Mouse (Mus musculus): ENCODE results near the gene Wnk2. TPM values are rescaled to one million over a fixed set of nuclear protein-coding genes. Genes with fewer than 3 reads are reported as not detected.

Wnk2 gene
- total RNA-seq, 2 experiments from 2014 or later, result 10.1 to 10.5 TPM

DNA sequence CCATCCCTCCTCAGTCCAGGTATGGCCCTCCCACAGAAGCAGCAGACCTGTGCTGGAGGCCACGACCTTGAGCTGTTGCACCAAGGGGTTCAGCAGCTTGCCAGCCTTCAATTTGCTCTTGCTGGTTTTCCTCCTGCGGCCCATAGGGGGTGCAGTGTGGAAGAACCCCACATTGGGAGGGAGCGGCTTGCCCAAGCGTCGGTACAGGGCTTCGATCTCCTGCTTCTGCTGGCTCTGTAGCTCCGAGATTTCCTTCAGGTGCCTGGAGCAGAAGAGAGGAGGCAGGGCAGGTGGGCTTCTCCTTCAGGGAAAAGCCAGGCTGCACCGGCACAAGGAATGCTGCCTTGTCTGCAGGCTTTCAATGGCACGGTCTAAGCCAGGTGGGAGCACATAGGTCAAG lies 95.3 kb downstream of the Wnk2 start:
- DNase-seq (ENCODE audit: low spot score in 2 of 2), result no peak

DNA sequence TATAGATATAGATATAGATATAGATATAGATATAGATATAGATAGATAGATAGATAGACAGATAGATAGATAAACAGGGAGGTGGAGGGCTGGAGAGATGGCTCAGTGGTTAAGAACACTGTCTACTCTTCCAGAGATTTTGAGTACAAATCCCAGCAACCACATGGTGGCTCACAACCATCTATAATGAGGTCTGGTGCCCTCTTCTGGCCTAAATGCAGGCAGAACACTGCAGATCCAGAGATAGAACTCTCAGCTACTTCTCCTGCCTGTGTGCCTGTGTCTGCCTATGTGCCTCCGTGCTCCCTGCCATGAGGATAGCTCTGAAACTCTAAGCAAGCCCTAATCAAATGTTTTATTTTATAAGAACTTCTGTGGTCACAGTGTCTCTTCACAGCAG lies 100.4 kb downstream of the Wnk2 start:
- no peak for DNase-seq (ENCODE audit: low spot score in 2 of 2)

- no peak for DNase-seq (ENCODE audit: low spot score in 2 of 2)
These were observed 103.7 kb downstream of the Wnk2 start for GRCm38 (mm10) chr13:49044145-49044561.

GRCm38 (mm10) chr13:49042371-49042770 lies 105.4 kb downstream of the Wnk2 start:
- no peak for DNase-seq (ENCODE audit: low spot score in 2 of 2)

DNA sequence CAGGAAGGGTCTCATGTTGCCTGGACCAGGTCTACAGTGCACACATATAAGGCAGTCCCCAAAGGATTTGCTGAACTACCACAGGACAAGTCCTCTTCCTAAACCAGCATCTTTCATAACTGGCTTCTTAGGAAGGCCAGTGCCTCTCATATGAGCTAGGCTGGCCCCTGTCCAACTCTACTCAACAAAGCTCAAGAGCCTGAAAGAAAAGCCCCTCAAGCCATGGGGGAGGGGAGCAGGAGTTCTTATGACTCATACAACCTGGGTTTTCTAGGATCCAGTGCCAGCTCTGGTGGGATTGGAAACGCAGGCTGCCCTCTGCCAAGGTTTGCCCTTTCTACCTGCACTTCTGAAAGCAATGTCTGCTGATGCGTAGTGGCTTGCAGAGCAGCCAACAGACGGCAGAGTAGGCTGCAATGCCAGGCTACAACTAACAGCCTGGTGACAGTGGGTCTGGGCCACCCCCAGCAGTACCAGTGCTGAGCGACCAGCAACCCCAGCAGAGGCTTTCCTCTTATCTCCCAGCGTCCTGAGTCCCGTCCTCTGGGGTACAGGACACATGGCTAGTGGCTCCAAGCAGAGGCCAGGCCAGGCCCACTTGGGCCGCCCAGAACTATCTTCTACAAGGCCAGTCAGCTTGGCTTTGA lies 110.8 kb downstream of the Wnk2 start:
- DNase-seq (ENCODE audit: low spot score in 2 of 2), result no peak

DNA sequence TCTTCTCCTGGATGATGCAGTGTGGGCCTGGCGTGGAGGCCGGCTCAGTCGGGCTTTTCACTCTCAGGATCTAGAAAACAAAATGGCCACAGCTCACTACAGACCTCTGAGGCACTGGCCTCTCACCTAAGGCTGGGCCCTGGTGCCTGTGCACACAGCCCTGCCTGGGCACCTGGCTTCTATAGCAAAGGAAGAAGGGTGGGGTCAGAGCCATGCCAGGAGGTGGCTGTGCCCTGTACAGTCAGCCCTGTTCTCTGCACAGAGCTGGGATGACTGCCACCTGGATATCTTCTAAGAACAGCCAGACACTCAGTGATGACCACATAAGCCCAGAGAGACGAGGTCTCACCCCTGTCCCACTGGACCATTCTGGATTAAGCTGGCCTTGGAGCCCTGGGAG lies 111.4 kb downstream of the Wnk2 start:
- DNase-seq (ENCODE audit: low spot score in 2 of 2), result no peak

GRCm38 (mm10) chr13:49031029-49031428 lies 116.8 kb downstream of the Wnk2 start:
- DNase-seq (ENCODE audit: low spot score in 2 of 2), result no peak

GRCm38 (mm10) chr13:49028757-49029539 lies 118.9 kb downstream of the Wnk2 start:
- no peak for DNase-seq (ENCODE audit: low spot score in 2 of 2)

GRCm38 (mm10) chr13:49027057-49027456 lies 120.8 kb downstream of the Wnk2 start:
- no peak for DNase-seq (ENCODE audit: low spot score in 2 of 2)

DNA sequence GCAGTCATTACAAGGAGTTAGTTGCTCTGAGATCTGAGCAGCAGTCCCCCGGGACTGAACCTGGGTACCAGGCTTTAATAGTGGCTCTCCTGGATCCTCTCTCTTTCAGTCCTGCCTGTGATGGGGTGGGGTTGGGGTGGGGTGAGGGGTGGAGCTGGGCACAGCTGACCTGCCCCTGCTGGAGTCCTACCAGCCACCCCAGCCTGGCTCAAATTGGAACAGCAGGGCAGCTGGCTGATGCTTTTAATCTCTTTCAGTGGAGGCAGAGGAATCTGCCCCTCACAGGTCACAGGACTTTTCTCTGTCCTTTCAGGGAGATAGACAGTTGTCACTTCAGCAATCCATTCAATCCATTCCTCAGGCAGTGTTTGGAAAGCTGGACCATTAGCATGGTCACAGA lies 122.3 kb downstream of the Wnk2 start:
- no peak for DNase-seq (ENCODE audit: low spot score in 2 of 2)

DNA sequence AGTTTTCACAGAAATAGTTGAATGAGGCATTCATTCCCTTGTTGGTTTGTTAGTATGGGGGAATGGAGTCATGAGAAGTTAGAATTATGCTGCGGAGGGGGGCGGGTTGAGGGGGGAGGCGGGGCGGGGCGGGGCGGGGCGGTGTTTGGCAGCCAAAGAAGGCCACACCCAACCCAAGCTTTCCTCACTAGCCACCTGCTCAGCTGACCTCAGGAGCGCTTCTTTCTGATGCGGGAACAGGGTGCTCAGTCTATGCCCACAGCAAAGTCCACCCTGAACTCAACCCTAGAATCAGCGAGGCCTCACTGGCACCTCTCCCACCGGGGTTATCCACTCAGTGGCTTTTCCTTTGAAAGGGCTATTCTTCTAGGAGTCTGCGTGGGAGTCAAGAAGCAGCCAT lies 123.1 kb downstream of the Wnk2 start:
- no peak for DNase-seq (ENCODE audit: low spot score in 2 of 2)

- DNase-seq (ENCODE audit: low spot score in 2 of 2), result no peak
These were observed 126.1 kb downstream of the Wnk2 start for GRCm38 (mm10) chr13:49021693-49022092.

- no peak for DNase-seq (ENCODE audit: low spot score in 2 of 2)
These were observed 127.7 kb downstream of the Wnk2 start for GRCm38 (mm10) chr13:49020152-49020551.

- no peak for DNase-seq (ENCODE audit: low spot score in 2 of 2)
These were observed 130.4 kb downstream of the Wnk2 start for GRCm38 (mm10) chr13:49017375-49017774.

GRCm38 (mm10) chr13:49016311-49016761 lies 131.5 kb downstream of the Wnk2 start:
- DNase-seq (ENCODE audit: low spot score in 2 of 2), result no peak

- no peak for DNase-seq (ENCODE audit: low spot score in 2 of 2)
These were observed 132.2 kb downstream of the Wnk2 start for GRCm38 (mm10) chr13:49015366-49016306.

DNA sequence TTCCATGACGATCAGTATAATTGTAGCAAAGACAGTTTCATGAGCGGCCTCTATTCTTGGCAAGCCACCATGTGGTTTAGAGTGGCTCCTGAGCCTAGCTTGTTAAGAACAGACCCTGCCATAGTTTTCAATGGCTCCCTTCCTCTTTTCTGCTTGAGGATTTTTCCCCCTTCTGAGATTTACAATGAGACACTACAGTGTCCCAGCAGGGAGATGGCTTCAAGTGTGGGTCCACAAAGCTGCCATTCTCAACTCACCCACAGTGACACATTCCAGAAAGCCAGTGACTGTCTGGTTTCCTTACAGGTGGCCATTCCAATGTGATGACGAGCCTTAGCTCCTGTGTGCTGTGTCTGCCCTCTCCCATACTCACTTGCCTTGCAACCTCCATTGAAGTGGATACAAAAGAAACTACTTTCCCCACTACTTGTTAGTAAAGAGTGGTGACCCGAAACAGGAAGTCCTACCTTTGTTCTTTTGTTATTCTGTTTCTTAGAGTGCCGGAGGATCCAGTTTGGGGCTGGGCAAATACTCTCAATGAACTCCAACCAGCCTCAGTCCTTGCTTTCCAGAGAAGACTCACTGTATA lies 134.5 kb downstream of the Wnk2 start:
- no peak for DNase-seq (ENCODE audit: low spot score in 2 of 2)

GRCm38 (mm10) chr13:49001691-49002090 lies 146.1 kb downstream of the Wnk2 start:
- peak in 1 of 2 experiments; percentile 36 for DNase-seq (ENCODE audit: low spot score in 2 of 2)

GRCm38 (mm10) chr13:48998591-48998990 lies 149.2 kb downstream of the Wnk2 start:
- peak in 1 of 2 experiments; percentile 29 for DNase-seq (ENCODE audit: low spot score in 2 of 2)

- DNase-seq (ENCODE audit: low spot score in 2 of 2), result no peak
These were observed 151.1 kb downstream of the Wnk2 start for GRCm38 (mm10) chr13:48996731-48997130.

DNA sequence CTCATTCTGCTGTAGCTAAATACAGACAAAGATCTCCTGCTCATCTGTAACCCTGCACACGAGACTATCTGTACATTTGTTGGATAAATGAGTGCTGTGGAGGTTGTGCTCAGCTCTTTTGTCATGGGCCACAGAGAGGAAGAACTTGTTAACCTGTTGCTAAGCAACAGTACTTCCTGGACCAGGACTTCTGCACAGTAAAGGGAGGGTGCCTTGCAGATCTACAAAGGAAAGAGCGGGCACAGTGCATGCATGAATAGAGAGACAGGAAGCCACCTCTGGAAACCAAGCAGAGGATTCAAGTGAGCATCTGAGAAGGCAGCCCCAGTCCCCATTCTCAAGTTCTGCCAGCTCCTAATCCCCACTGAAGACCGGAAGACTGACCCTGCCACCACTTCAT lies 152.9 kb downstream of the Wnk2 start:
- no peak for DNase-seq (ENCODE audit: low spot score in 2 of 2)

All from adrenal gland, postnatal 4 days (tissue).